Mouse (Mus musculus): ENCODE measurements around the gene Sppl3.

Gene Sppl3

DNA sequence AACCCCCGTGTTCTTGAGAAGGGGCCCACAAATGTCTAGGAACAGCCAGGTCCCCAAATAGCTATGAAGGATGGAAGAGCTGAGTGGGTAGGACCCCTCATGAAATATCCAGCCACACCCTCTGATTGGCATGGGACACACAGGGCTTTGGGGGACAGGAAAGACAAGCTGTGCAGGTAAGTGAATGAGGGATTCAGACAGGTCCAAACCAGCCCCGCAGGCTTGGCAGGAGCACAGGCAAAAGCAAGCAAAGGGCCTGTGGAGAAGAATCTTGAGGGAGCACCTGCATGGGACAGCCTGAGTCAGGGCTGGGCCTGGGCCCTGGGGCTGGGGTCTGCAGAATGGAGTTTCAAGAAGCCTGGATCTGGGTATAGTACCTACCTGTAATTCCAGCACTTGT is 10.4 kb upstream of the Sppl3 start:
- DNase-seq, result no peak

GRCm38 (mm10) chr5:115001464-115001863 is 9.5 kb upstream of the Sppl3 start:
- no peak for DNase-seq

DNA sequence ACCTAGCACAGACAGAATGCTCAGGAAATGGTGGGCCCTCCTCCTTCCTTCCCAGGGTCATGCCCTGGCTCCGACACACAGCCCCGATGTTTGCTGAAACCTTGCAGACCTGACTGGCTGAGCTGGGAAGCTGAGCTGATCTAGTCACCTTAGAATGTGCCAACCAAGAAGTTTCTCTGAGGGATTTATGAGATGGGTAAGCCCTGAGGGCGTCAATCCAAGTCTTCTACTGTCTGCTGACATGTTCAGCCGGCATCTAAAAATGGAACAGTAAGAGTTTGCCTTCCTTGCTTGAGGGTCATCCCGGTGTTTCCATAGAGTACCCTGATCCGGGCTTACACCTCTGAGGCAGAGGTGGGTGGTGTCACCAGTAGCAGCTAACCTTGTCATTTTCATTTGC is 8.2 kb upstream of the Sppl3 start:
- DNase-seq, result no peak

GRCm38 (mm10) chr5:115003224-115003873 is 7.6 kb upstream of the Sppl3 start:
- DNase-seq, result no peak

DNA sequence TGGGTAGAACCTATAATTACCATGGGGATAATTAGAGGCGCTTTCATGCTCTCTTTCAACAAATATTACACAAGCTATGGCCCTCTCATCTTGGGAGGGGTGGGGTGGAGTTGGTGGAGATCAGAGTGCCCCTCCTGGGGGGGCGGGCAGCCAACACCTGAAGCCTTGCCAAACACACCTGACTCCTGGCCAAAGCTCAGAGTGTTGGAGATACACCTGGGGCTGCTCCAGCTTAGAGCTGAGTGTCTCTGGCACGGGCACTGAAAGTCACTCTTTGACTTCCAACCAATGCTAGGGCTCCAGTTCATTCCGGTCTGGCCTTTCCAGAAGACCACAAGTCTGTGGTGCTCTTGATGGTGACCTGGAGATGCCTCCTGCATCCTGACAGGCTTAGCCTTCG is 3.2 kb upstream of the Sppl3 start:
- no peak for DNase-seq

GRCm38 (mm10) chr5:115008307-115008706 is 2.6 kb upstream of the Sppl3 start:
- DNase-seq, result no peak

DNA sequence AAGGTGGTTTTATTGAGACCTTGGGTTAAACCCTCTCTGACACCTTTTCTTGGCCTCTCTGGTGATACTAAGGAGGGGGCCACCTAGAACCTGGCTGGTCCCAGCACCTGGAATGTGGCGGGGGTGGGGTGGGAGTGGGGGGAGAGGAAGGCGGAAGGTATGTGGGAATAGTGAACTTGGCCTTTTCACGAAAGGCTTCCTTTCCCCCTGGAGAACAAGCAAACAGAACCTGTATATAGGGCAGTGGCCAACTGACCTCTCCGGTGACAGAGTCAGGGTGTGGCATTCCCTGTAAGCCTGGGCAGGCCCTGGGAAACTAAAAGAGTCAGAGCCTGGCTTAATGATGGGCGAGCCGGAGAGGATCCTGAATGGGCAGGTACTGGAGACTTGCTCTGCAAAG is 1.8 kb upstream of the Sppl3 start:
- no peak for DNase-seq

DNA sequence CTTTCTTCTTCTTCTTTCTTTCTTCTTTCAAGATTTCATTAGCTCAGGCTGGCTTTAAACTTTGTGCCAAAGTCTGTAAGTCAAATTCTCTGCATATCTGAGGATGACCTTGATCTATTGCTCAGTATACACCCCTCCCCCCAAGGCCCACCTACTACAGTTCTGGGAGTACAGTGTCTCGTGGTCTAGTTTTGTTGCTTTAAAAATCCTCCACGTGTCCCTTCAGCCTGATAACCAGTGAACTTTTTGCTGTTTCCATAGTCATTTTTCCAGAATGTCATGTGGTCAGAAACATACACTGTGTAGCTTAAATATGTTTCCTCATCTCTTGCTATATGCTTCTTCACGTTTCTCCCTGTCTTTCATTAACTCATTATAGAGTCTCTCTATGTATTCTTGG is 976 bp upstream of the Sppl3 start:
- no peak for DNase-seq

DNA sequence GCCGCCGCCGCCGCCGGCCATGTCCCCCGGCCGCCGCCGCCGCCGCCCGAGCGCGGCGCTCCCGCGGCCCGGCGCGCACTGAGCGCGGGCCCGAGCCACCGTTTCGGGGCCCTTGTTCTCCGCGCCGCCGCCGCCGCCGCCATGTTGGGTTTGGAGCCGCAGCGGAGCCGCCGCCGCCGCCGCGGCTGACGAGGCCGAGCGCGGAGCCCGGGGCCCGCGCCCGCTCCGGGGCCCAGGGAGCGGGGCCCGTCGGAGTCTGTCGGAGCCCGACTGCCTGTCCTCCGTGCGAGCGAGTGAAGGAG is 231 bp downstream of the Sppl3 start:
- peak in 1 of 2 experiments; percentile 12 for DNase-seq

GRCm38 (mm10) chr5:115011519-115012261 is 753 bp downstream of the Sppl3 start:
- peak; percentile 53 to 64 for DNase-seq

DNA sequence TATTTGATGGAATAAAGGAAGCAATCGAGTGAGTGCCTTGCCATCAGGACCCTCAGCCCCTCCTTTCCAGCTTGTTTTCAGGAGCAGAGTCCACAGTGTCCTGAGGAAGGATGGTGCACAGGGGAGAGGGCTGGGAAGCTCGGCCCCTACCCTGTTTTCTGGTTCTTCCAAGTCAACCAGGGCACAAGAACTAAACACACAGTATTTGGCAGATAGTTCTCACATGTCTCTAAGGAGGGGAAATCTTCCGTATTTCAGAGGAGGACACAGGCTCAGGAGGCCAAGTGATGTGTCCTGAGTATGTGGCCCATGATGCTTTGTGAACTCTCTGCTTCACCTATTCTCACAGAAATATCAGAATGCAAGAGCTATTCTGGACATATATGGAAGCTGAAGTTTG is 2.5 kb downstream of the Sppl3 start:
- no peak for DNase-seq

DNA sequence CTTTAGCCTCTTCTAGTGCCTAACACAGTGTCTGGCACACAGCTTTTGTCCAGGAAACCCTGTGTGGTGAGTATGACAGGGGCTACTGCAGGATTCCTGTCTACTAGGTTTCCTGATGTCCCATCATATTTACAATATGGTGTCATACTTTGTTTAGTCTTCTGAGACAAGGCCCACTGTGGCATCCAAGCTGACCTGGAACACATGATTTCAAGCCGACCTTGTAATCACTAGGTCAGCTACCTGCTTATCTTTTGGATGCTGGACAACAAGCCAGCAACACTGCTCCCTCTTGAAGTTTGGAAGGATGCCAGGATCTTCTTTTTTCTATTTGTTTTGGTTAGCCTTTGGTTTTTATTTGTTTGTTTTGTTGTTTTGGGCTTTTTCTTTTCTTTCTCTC is 3.6 kb downstream of the Sppl3 start:
- DNase-seq, result no peak

- no peak for DNase-seq
Observed at GRCm38 (mm10) chr5:115015121-115015520, 4.2 kb downstream of the Sppl3 start.

GRCm38 (mm10) chr5:115018270-115018669 is 7.3 kb downstream of the Sppl3 start:
- no peak for DNase-seq

- no peak for DNase-seq
Observed at GRCm38 (mm10) chr5:115018813-115019212, 7.9 kb downstream of the Sppl3 start.

- DNase-seq, result no peak
Observed at GRCm38 (mm10) chr5:115022021-115022420, 11.1 kb downstream of the Sppl3 start.

DNA sequence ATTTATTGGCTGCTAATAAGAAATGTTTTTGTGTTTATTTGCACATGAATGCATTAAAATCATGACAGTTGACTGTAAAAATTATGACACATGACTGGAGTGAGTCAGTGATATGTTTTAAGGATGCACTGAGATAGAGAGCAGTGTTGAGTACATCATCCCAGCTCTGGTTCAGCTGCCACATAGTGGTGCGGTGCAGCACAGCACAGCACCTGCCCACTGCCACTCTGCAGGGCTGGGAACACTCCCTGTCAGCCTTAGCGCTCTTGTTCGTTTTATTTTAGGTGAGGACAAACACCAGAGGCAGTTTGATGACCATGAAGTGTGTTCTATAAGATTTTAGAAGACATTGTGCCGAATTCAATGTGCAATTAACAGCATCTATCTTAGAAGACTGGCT is 15.2 kb downstream of the Sppl3 start:
- DNase-seq, result no peak

DNA sequence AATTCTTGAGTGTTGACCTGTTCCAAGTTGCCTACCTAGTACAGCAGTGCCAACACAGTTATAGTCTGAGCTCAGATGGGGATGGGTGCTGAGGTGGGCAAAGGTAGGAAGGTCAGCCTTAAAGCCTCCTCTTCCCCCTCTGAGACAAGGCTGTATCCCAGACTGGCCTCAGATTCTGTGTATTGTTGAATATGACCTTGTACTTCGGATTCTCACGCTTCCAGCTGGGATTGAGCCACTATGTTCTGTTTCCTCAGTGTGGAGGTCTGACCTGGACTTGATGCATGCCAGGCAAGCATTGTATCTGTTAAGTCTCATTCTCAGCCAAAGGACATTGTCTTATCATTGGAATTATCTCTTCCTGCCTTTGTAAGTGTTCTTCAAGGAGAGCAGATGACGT is 16.2 kb downstream of the Sppl3 start:
- no peak for DNase-seq

DNA sequence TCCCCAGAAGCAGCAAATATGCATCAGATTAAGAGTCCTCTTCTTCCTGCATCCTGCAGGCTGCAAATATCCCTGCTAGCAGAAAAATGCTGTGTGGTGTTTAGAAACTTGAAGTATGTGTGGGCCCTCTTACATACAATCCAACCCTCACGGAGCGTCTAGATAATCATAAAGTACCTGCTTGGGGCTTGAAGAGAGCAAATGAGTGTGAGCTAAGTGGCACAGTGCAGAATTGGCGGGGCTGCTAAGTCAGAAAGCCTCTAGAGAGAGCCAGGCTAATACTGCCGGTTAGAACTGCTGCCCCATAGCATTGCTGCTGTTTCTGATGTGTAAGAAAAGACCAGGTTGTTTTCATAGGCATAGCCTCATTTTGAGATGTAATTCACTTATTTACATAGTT is 18.0 kb downstream of the Sppl3 start:
- no peak for DNase-seq

DNA sequence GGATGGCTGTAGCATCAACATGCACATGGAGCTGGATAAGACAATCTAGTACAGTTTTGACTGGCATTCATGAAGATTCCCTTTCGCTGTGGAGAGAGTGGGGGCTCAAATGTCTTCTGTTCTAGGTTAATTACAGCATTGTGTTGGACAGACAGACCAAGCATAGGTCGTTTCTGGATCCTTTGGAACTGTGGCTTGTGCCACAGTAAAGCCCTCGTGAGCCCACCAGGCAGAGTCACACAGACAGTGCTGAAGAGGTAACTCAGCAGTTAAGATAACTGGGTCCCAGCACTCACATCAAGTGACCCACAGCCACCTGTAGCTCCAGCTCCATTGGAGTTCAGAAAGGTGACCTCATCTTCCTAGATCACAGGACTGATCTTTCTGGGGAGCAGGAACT is 18.6 kb downstream of the Sppl3 start:
- no peak for DNase-seq

DNA sequence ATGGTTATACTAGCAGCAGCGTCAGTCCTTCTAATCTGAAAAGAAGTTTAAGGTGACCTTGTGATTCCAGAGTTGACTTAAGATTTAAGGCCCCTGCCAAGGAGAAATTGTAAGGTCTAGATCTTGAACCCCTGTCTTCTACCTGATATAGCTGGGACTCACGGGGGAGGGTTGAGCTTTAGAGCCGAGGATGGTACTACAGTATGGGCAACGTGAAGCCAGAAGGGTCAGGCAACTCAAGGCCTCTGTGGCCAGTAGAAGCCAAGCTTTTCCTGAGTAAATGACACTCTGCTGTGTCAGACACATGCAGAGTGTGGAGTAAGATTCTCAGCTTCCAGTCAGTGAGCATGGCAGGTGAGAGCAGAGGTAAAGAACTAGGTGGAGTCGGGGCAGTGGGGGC is 20.6 kb downstream of the Sppl3 start:
- DNase-seq, result no peak

DNA sequence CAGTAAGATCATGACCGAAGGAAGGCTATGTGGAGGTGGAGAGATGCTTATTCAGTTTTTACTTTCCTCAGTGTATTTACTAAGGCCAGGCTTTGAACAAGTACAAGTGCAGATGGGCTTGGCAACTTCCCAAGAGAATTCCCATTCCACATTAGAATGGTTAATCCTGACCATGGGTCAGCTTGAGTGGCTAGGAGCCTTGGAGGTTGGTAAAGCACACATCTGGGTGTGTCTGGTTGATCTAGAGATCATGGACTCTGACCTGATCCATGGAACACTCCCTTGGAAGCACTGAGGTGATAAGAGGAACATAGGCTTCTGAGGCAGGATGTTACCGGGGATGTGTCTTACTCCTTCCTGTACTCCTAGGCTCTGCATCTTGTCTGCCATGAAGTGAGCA is 21.7 kb downstream of the Sppl3 start:
- no peak for DNase-seq

DNA sequence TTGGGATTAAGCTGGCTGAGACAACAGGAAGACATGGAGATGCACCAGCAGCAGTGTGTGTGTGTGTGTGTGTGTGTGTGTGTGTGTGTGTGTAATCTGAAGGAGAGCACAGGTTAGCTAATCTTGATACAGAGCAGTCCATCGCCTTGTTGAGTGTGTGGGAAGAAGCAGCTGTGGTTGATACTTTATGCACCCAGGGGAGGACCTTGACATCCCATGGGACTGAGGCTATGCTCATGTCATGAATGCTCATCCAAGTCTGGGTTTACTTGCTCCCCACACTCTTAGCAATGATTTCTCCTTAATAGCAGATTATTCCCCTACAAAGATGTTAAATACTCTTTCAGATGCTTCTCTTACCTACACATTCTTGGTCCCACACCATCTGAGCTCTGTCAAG is 24.3 kb downstream of the Sppl3 start:
- no peak for DNase-seq

GRCm38 (mm10) chr5:115037099-115037498 is 26.2 kb downstream of the Sppl3 start:
- DNase-seq, result no peak

DNA sequence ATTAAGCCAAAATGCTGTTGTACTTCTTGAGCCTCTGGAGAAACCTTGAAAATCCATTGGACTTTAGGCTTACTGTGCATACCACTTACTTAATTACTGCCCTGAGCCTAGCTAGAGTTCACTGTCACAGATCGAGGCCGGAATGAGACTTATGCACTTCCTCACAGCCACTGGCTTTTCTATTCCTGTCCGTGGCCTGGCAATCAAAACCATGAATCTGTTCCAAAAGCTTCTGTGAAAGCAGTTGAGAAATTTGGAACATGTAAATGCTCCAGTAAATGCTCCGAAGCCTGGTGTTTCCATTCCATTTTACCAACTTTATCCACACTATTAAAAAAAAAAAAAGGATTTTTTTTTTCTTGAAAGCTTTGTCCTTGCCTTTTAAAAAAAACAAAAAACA is 29.8 kb downstream of the Sppl3 start:
- peak; percentile 64 to 84 for DNase-seq

Measured in cerebellum, adult 18-20 months (tissue).